Mouse (Mus musculus) left cerebral cortex, postnatal 14 days (tissue): ENCODE measurements at regions not wholly inside any gene's neighbourhood (a gene's known extent, or its start where the extent isn't known, plus 50 kb on each side); places are given as distances from the start of the nearest gene placed in this dataset.

ENCODE experiments used
- DNase-seq, 2 experiments: peaks; one replicate each; pipeline ENCODE4 v3.0.0; 2021 to 2022; ENCODE audit warnings: low spot score in 2 of 2, mixed read lengths in 1 of 2
- intact Hi-C: fragments of 180-260 bp; cut with DNase I; formaldehyde crosslinking; loops from one replicate; pipeline ENCODE4 v1.15.1; 2025

DNA sequence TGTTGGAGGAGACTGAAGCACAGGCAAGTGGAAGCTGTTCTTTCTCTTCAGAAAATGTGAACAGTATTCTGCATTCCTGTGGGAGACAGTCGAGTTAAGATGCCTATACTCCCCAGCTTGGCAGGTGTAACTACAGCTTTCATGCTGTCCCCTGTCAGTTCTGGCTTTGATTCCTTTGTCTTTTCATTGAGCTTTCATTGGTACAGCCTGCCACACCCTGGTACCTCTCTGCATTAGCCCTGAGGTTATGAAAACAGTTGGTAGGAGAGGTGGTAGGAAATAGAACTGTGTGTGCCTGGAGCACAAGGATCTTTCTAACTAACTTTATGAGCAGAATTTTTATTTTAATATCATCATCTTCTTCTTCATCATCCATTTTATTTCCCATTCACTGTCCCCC lies 551.6 kb downstream of the Car8 start:
- no peak for DNase-seq
- intact Hi-C loops: no loop called here

DNA sequence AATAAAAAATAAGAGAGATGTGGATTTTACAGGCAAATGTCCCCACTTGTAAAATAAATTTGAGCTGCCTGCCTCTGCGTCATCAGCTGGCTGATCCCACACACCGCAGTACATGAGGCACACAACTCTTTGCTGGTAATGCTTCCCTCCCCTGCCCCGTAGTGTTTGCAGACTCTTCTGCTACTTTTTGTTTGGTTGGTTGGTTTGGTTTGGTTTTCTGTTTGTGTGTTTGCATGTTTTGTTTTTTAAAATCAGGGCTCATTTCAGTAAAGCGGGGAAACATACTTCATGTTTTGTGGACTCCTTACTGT lies 568.1 kb downstream of the Car8 start:
- intact Hi-C loops: no loop called here
- DNase-seq: no peak

DNA sequence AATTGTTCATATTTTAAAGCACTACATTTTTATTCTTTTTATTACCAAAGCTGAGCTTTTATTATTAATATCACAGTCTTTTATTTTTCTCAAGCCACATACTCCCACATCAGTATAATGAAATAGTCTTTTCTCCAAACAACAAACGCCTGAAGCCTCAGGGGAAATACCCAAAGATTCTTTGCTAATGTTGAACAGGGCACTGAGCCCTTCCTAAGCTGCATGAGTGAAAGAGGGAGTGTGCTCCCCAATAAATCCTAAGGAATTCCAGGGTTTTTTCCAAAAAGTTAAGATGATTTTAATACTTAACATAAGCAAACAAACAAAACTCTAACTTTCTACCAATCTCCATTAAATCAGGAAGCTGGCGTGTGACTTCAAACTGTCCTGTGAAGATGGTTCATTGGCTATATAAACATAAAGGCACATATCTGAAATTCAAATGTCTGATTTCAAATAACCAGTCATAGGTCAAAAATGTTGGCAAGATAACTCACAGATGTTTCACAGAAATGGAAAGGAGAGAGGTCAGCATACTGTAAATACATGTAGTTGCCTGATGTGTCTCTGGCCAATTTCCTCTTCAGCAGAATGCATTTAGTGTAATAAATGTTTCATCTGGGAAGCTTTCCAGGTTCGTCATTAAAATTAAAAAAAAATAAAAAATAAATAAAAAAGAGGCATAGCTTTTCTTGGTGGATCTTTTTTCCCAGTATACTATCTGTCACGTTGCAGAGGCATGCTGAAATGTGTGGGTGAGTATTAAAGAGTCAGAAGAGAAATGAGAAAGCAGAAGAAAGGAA lies 568.6 kb downstream of the Car8 start:
- DNase-seq: no peak
- intact Hi-C loops: no loop called here

- DNase-seq: no peak
These were observed 571.8 kb downstream of the Car8 start for GRCm38 (mm10) chr4:7666935-7667594.

DNA sequence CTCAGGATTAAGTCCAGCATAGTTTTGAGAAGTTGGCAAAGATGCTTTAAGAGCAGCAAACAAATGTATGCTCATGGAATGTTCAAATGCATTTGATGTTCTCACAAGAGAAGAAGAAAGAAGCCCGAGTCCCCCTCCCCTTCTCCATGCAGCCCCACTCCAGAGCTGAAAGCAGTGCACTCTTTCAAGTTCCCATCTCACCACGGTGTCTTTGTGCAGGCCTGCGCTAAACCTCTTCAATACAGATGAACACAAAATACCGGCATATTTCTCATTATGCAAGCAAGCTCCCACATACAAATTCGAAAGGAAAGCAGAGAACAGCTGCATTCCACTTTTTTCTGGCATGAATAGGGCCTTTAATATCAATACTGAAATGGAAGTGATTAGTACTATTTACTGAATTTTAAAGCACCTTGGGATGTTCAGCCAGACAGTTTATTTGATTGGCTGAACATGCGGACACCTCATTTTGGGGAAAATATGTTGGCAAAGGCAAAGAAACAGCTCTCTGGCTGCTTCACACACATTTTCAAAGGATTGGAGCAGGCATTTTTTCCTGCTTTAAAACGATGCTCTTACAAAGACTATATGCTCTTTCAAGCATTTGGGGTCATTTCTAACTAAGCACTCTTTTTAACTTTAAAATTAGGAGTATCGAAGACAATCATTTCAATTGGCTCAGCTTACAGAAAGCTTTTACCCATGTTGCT lies 595.8 kb downstream of the Car8 start:
- DNase-seq: peak in 1 of 2 experiments; percentile 4
- intact Hi-C loops: no loop called here

More at GRCm38 (mm10) chr4:7666935-7667594, 571.8 kb downstream of the Car8 start:
- intact Hi-C loops: no loop called here

DNA sequence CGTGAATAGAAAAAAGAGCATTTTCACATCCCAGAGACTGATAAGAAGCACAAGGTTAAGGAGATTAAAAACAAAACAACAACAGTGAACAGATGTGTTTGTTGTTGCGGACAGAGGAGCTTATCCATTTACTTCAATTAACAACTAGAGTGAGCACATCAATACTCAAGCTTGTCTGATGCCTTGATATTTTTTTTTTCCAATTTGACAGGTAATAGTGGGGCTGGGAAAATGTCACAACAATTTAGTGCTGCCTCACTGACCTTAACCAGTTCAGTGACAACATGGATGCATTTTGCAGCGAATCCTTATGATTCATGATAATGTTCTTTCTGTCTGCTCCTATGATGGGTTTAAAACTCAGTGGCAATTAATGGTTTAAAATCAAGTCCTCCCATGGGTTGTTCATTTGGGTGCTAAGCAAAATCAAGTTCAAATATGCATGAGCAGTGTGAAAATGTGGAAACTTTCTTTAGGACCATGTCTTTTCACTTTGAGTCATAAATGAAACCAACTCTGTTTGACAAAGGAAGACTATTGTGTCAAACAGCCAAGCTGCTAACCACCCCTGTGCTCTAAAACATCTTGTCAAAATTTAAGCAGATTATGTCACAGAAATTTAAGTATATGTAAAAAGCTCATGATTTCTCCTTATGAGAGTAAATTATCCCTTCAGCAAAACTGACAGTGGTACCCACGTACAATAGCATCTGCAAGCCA lies 641.0 kb downstream of the Car8 start:
- DNase-seq: no peak
- intact Hi-C loops: loop anchor here (5.0 to 10.0 kb wide), 2 partner anchors 173 to 254 kb away; no protein-coding TSS in a partner anchor

DNA sequence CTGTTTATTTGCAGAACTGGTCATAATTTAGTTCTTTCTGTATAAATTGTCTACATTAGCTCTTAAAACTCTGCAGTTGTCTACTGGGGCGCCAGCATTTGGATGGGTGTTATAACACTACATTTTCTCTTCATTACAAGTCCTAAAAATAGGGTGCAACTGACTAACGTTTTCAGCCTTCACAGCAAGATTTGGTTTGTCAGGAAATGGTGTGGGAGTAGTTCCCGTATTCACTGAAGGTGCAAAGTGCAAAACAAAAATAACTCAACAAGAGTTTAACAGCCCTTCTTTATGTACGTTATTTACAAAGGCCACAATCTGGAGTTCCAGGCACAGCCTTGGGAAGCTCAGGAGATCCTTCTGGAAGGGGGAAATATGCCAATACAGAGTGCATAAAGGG lies 642.7 kb downstream of the Car8 start:
- peak; percentile 38 to 74 for DNase-seq
- intact Hi-C loops: loop anchor here (5.0 to 10.0 kb wide), 2 partner anchors 171 to 256 kb away; no protein-coding TSS in a partner anchor

GRCm38 (mm10) chr4:7583851-7584250 lies 655.0 kb downstream of the Car8 start:
- no peak for DNase-seq
- intact Hi-C loops: no loop called here

DNA sequence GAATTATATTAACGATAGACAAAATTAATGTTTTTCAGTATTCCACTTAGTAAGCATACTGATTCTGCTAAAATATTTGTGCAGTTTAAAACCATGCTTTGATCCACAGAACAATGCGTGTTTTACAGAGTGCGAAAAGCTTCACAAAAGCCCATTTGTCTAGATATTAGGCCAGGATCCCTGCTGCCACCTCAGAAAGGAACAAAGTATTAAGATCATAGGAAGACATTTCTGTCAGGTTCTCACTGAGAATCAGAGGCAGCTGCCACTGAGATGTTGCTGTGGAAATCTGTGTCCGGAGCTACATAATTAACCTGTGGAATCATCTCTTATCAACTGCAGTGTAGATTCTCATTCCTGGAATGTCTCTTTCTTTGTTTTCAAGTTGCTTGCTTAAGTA lies 656.9 kb downstream of the Car8 start:
- no peak for DNase-seq
- intact Hi-C loops: no loop called here

- DNase-seq: no peak
- intact Hi-C loops: no loop called here
These were observed 657.5 kb downstream of the Car8 start for GRCm38 (mm10) chr4:7581220-7581916.

- intact Hi-C loops: no loop called here
- DNase-seq: peak; percentile 58
These were observed 658.2 kb downstream of the Car8 start for GRCm38 (mm10) chr4:7580554-7581219.

DNA sequence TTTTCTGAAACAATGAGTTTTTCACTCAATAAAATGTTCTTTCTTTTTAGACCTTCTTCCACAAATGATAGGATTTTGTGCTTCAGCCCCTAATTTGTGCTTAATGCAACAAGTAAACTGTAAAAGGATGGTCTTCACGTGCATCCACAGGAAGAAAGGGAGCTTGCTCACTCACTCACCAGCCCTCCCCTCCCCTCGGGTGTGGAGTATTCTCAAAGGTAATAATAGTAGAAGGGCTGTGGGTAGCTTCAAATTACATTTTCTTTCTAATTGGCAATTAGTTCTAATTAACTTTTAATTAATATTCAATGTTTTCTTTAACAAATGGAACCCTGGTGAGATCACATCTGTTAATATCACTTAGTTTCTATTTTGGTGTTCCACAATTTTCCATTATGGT lies 664.8 kb downstream of the Car8 start:
- no peak for DNase-seq
- intact Hi-C loops: no loop called here

GRCm38 (mm10) chr4:7567687-7568393 lies 671.0 kb downstream of the Car8 start:
- peak; percentile 30 to 49 for DNase-seq
- intact Hi-C loops: no loop called here

DNA sequence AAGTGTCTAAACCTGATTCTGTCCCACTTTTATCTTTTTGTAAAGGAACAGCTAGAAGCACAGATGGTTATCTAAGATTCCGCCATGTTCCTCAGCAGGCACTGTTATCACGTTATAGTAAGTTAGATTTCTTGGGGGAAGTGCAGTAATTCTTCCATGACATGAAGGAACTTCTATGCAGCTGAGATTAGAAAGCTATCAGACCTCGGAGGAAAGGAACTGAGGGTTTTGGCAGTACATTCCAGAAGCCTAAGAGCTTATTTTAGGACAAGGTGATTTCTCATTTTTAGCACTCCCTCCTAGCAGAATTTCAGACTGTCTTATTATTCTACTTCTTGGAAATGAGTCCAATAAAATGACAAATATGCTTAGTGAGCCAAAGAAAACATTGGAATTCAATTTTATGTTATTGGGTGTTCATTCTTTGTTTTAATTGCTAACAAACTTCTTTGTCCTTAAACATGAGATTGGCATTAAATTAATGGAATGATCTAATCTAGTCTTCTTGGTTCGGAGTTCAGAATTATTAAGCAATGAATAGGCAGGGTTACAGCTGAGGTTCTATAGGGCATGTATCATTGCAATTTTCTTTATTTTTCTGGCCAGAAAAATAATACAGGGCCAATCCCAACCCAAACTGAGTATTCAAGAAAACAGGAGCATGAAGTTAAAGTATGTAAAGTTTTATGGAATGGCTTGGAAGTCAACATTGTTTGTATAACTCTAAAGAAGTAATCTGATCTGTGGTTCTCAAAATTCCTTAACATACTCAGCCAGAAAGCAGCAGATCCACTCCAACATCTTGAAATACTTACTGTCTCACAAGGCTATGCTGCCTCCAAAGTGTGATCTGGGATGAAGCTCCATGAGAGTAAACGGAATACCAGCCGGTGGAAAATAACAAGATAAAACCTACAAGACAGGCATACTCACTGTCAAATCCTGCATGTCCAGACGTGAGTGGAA lies 678.7 kb downstream of the Car8 start:
- intact Hi-C loops: no loop called here
- no peak for DNase-seq

GRCm38 (mm10) chr4:7558721-7559120 lies 680.1 kb downstream of the Car8 start:
- intact Hi-C loops: no loop called here
- DNase-seq: no peak

DNA sequence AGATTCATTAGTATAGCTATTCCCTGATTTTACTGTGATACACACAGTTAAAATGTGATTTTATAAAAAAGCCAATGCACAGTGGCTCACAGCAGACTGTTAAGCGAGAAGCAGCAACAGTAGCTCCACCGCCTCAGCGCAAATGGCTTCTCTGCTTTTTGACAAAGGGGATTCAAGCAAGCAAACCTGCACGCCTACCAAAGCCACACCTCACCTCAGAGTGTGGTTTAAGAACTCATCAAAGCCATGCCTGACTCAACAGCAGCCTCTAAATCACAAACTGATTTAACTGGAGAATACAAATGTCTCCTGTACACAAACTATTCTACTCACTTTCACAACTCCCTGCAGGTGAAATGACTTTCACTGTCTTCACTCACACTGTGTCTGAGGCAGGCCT lies 704.5 kb downstream of the Car8 start:
- no peak for DNase-seq
- intact Hi-C loops: no loop called here

GRCm38 (mm10) chr4:7527718-7528117 lies 711.1 kb downstream of the Car8 start:
- intact Hi-C loops: no loop called here
- DNase-seq: no peak
